Mouse (Mus musculus): Measurements from ENCODE around the gene Ubxn1.
"Not testable (repeated sequence)": the region's sequence is repeated elsewhere in the genome, so short reads cannot be mapped to it uniquely, and the experiment has no call there.

- TF ChIP-seq CTCF, EP300 (IDR thresholded peaks at IDR 0.05): not testable (repeated sequence)
These were observed 915 bp upstream of the Ubxn1 start for GRCm38 (mm10) chr19:8870381-8870780.
